Mouse (Mus musculus): ENCODE data around the gene Khdrbs1. TPM values are rescaled to one million over a fixed set of nuclear protein-coding genes. Genes with fewer than 3 reads are reported as not detected.

Khdrbs1 gene
- total RNA-seq, 1 experiment: 58.2 TPM

DNA sequence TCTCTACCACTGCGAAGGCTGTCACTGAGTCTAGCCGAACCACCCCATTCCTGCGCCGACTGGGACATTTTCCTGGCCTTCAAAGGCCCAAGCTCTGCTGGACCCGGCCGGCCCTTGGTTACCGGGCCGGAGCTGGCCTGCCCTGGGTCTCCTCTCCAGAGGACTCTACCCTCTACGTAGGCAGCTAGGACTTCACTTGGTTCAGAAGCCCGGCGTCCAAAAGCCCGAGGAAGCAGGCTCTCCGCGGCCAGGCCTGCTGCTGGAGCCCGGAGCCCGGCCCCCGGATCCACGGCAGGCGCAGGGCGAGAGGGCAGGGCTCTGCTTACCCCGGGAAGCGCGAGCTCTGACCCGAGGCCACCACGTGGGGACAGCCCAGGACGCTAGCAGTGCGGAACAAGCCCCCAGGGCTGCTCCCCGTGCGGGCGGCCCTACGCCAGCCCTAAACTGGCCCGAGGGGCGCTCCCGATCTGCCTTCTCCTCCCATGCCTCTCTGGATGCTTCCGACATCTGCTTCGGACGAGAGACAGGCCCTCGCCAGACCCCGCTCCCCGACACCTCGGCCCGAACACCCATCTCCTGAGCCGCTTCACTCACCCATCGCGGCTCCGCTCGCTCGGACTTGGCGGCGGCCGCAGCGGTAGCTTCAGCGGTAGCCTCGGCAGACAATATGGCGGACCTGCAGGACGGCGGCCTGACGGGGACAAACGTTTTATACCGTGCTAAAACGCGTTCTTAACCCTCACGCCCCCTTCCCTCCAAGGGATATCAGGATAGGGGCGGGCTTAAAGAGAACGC, 69.8 kb downstream of the Khdrbs1 start, which contains the start of gene Kpna6:
Kpna6 (minus strand) TSS at position 685 of the 795 bp plus-strand sequence.
- H3K4me3 ChIP-seq (ENCODE audit: insufficient read depth in 1 of 2, low read depth in 1 of 2, low read length in 2 of 2, poor library complexity in 1 of 2, severe bottlenecking in 1 of 2): peak within 1 kb of the TSS; percentile 84 to 99
- TF ChIP-seq ZNF384 (IDR thresholded peaks at IDR 0.05; ENCODE audit: low read depth, low read length) (no peak), CHD2 (IDR thresholded peaks at IDR 0.05; ENCODE audit: low read depth, low read length) (no peak), ZC3H11A (IDR thresholded peaks at IDR 0.05; ENCODE audit: borderline replicate concordance, low read depth, low read length) (no peak), HCFC1 (IDR thresholded peaks at IDR 0.05; ENCODE audit: borderline replicate concordance, insufficient read depth, low read length) (peak; percentile 74; the same call in 1 of the 2 replicates), MAFK (IDR thresholded peaks at IDR 0.05; ENCODE audit: insufficient read depth, low read depth, low read length) (no peak)
- no peaks in the 10 kb centered on the region for H3K9me3 ChIP-seq (ENCODE audit: control insufficient read depth, insufficient read depth, low read depth, low read length)

GRCm38 (mm10) chr4:129671491-129672082, 70.5 kb downstream of the Khdrbs1 start:
- in situ Hi-C loops (cut with MboI; ENCODE audit: low sequenced_read_pairs in 2 of 2, unreplicated experiment in 2 of 2): no loop called here
- no peak overlapping the region for H3K27ac ChIP-seq (ENCODE audit: insufficient read depth, low read depth, low read length, poor library complexity, severe bottlenecking)
- H3K4me3 ChIP-seq (ENCODE audit: insufficient read depth in 1 of 2, low read depth in 1 of 2, low read length in 2 of 2, poor library complexity in 1 of 2, severe bottlenecking in 1 of 2): peak overlapping the region; percentile 84 to 99
- H3K9ac ChIP-seq (ENCODE audit: insufficient read depth, low read depth, low read length, poor library complexity, severe bottlenecking): peak overlapping the region; percentile 95
- TF ChIP-seq CHD2 (IDR thresholded peaks at IDR 0.05; ENCODE audit: low read depth, low read length) (no peak), ZNF384 (IDR thresholded peaks at IDR 0.05; ENCODE audit: low read depth, low read length) (no peak), HCFC1 (IDR thresholded peaks at IDR 0.05; ENCODE audit: borderline replicate concordance, insufficient read depth, low read length) (no peak), ZC3H11A (IDR thresholded peaks at IDR 0.05; ENCODE audit: borderline replicate concordance, low read depth, low read length) (no peak; the same call in 1 of the 2 replicates), MAFK (IDR thresholded peaks at IDR 0.05; ENCODE audit: insufficient read depth, low read depth, low read length) (no peak)
- H3K36me3 ChIP-seq (ENCODE audit: control insufficient read depth, insufficient read depth, low read length, poor library complexity, severe bottlenecking): peaks cover 2% of the 10 kb centered on the region; the same call in 1 of the 2 replicates
- no peaks in the 10 kb centered on the region for H3K9me3 ChIP-seq (ENCODE audit: control insufficient read depth, insufficient read depth, low read depth, low read length)
- H3K4me1 ChIP-seq (ENCODE audit: control insufficient read depth in 2 of 2, insufficient read depth in 2 of 2, low read length in 2 of 2, poor library complexity in 1 of 2): 0 out of 4 replicates have a peak, but pooled peaks cover 0 to 1% of the 10 kb centered on the region in 2 experiments
- peak; percentile 51 for DNase-seq (ENCODE audit: low read depth, low spot score)

More for the DNA sequence above, 69.8 kb downstream of the Khdrbs1 start, which contains the start of gene Kpna6:
- H3K4me1 ChIP-seq (ENCODE audit: control insufficient read depth in 2 of 2, insufficient read depth in 2 of 2, low read length in 2 of 2, poor library complexity in 1 of 2): 0 out of 4 replicates have a peak, but pooled peaks cover 0 to 1% of the 10 kb centered on the region in 2 experiments
- peak within 1 kb of the TSS; percentile 40 for H3K27ac ChIP-seq (ENCODE audit: insufficient read depth, low read depth, low read length, poor library complexity, severe bottlenecking)
- in situ Hi-C loops (cut with MboI; ENCODE audit: low sequenced_read_pairs in 2 of 2, unreplicated experiment in 2 of 2): no loop called here
- peaks cover 2% of the 10 kb centered on the region; the same call in 1 of the 2 replicates for H3K36me3 ChIP-seq (ENCODE audit: control insufficient read depth, insufficient read depth, low read length, poor library complexity, severe bottlenecking)
- H3K9ac ChIP-seq (ENCODE audit: insufficient read depth, low read depth, low read length, poor library complexity, severe bottlenecking): peak within 1 kb of the TSS; percentile 95
- peak; percentile 86 for DNase-seq (ENCODE audit: low read depth, low spot score)

DNA sequence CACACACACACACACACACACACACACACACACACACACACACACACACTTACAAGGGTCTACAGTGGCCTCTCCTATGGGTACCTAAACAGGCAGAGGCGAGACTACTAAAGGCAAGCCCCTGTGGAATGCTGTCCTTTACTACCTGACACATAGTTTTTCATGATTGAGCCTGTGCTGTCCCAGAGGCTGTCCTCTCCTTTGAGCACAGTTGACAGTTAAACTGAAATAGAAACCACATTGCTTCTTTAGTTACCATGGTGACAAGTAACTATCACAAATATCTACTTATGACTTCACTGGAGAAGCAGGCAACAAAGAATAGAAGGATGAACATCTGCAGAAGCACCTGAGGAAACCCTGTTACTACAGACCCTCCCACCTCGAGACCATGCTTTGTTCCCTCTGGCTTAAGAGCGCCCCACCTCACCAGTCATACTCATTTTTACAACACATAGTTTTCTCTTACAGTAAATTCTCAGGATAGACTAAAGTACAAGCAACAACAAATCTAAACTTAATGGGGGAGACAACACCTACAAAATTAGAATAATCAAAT, 79.8 kb downstream of the Khdrbs1 start:
- TF ChIP-seq ZC3H11A (IDR thresholded peaks at IDR 0.05; ENCODE audit: borderline replicate concordance, low read depth, low read length) (no peak), HCFC1 (IDR thresholded peaks at IDR 0.05; ENCODE audit: borderline replicate concordance, insufficient read depth, low read length) (no peak)
- no peaks in the 10 kb centered on the region for H3K4me1 ChIP-seq (ENCODE audit: control insufficient read depth in 2 of 2, insufficient read depth in 2 of 2, low read length in 2 of 2, poor library complexity in 1 of 2)
- no peak overlapping the region for H3K27ac ChIP-seq (ENCODE audit: insufficient read depth, low read depth, low read length, poor library complexity, severe bottlenecking)
- peaks cover 10% of the 10 kb centered on the region for H3K36me3 ChIP-seq (ENCODE audit: control insufficient read depth, insufficient read depth, low read length, poor library complexity, severe bottlenecking)
- DNase-seq (ENCODE audit: low read depth, low spot score): no peak
- in situ Hi-C loops (cut with MboI; ENCODE audit: low sequenced_read_pairs in 2 of 2, unreplicated experiment in 2 of 2): no loop called here
- no peak overlapping the region for H3K9ac ChIP-seq (ENCODE audit: insufficient read depth, low read depth, low read length, poor library complexity, severe bottlenecking)
- no peak overlapping the region for H3K4me3 ChIP-seq (ENCODE audit: insufficient read depth in 1 of 2, low read depth in 1 of 2, low read length in 2 of 2, poor library complexity in 1 of 2, severe bottlenecking in 1 of 2)
- H3K9me3 ChIP-seq (ENCODE audit: control insufficient read depth, insufficient read depth, low read depth, low read length): no peaks in the 10 kb centered on the region

- peaks cover 11% of the 10 kb centered on the region for H3K36me3 ChIP-seq (ENCODE audit: control insufficient read depth, insufficient read depth, low read length, poor library complexity, severe bottlenecking)
- H3K27ac ChIP-seq (ENCODE audit: insufficient read depth, low read depth, low read length, poor library complexity, severe bottlenecking): no peak overlapping the region
- TF ChIP-seq CHD2 (IDR thresholded peaks at IDR 0.05; ENCODE audit: low read depth, low read length): no peak
- no peak for TF ChIP-seq HCFC1 (IDR thresholded peaks at IDR 0.05; ENCODE audit: borderline replicate concordance, insufficient read depth, low read length)
- TF ChIP-seq ZC3H11A (IDR thresholded peaks at IDR 0.05; ENCODE audit: borderline replicate concordance, low read depth, low read length): no peak
- no peak for TF ChIP-seq ZNF384 (IDR thresholded peaks at IDR 0.05; ENCODE audit: low read depth, low read length)
- TF ChIP-seq MAFK (IDR thresholded peaks at IDR 0.05; ENCODE audit: insufficient read depth, low read depth, low read length): no peak
- H3K9me3 ChIP-seq (ENCODE audit: control insufficient read depth, insufficient read depth, low read depth, low read length): no peaks in the 10 kb centered on the region
- no peak overlapping the region for H3K9ac ChIP-seq (ENCODE audit: insufficient read depth, low read depth, low read length, poor library complexity, severe bottlenecking)
- no peak overlapping the region for H3K4me3 ChIP-seq (ENCODE audit: insufficient read depth in 1 of 2, low read depth in 1 of 2, low read length in 2 of 2, poor library complexity in 1 of 2, severe bottlenecking in 1 of 2)
- no peak for DNase-seq (ENCODE audit: low read depth, low spot score)
- no peaks in the 10 kb centered on the region for H3K4me1 ChIP-seq (ENCODE audit: control insufficient read depth in 2 of 2, insufficient read depth in 2 of 2, low read length in 2 of 2, poor library complexity in 1 of 2)
- in situ Hi-C loops (cut with MboI; ENCODE audit: low sequenced_read_pairs in 2 of 2, unreplicated experiment in 2 of 2): no loop called here
Measured at GRCm38 (mm10) chr4:129661584-129661983, 80.5 kb downstream of the Khdrbs1 start.
